Comparison of ENCODE assay signal across 9 mouse cellular contexts in the genomic region with DNA sequence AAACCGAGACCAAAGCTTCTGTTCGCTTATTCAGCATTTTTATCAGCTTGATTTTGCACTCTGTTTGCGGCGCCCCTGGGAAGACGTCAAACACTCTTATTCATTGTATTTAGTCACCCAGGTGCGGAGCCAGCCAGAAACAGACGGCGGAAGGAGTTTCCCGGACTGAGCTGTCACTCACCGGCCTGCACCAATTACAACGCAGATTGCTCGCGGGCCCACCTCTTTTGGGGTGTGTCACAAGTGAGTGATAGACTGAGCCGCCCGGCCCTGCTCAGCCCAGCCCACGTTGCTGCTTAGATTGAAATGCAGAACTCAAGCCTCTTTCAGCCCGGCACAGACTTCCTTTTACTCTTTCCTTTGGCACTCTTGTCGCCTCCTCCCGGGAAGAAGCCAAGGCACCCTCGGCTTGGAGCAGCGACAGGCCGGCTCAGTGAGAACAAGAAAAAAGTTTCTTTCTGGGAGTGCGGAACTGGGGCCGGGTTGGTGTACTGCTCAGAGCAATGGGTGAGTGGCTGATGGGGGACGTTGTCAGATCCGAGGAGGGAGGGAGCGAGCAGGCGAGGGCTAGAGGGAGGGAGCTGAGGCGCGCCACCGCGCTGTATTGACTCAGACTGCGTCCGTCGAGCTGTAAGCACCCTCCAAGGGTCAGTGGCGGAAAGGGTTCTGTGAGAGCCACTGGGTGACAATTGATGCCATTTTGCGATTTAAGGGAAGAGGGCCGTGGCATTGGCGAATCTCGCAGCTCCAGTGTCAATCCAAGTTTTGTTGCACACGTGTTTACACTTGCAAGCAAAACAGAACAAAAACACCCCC. TPM values are rescaled to one million over a fixed set of nuclear protein-coding genes. Genes with fewer than 3 reads are reported as not detected.
DNase-seq lines count a peak whose midpoint lies in the region; ATAC-seq and TF ChIP-seq lines count a peak whose summit lies in the region.
"Had no signal": no experiment of that assay in that cellular context is flagged by ENCODE, and none has a peak within 500 bp of the region (broad histone marks: within the 10 kb centered on the region; RNA-seq: fewer than 3 reads in every experiment).

No protein-coding gene starts in this region.

- H3K36me3 ChIP-seq in heart, embryonic 15.5 days, result no peaks in the 10 kb centered on the region
- no peaks in the 10 kb centered on the region for H3K36me3 ChIP-seq in kidney, postnatal 0 days (ENCODE audit: insufficient read depth, low read length)
- no peaks in the 10 kb centered on the region for H3K36me3 ChIP-seq in stomach, postnatal 0 days (ENCODE audit: control insufficient read depth, insufficient read depth, low read length)

- H3K9me3 ChIP-seq in heart, embryonic 15.5 days (replicated peaks), result no peaks in the 10 kb centered on the region
- H3K9me3 ChIP-seq in kidney, postnatal 0 days (replicated peaks; ENCODE audit: low read length), result no peaks in the 10 kb centered on the region
- H3K9me3 ChIP-seq in stomach, postnatal 0 days (ENCODE audit: control insufficient read depth, low read length), result no peaks in the 10 kb centered on the region

- peaks cover 49% of the 10 kb centered on the region for H3K4me1 ChIP-seq in heart, embryonic 15.5 days (replicated peaks)
- peaks cover 20% of the 10 kb centered on the region for H3K4me1 ChIP-seq in kidney, postnatal 0 days (replicated peaks; ENCODE audit: insufficient read depth, low read length)
- H3K4me1 ChIP-seq in stomach, postnatal 0 days (replicated peaks; ENCODE audit: control insufficient read depth, insufficient read depth), result no peaks in the 10 kb centered on the region

- DNase-seq in 3134 (ENCODE audit: extremely low read depth, insufficient read length, low spot score), result peak; percentile 89
- DNase-seq in adrenal gland, adult 18-20 months (ENCODE audit: low spot score in 2 of 2), result peak; percentile 37 to 54
- DNase-seq in kidney, postnatal 0 days (ENCODE audit: low spot score), result peak; percentile 78
- DNase-seq in lung, postnatal 25 days (ENCODE audit: low spot score), result peak; percentile 70
- peak; percentile 92 for DNase-seq in stomach, postnatal 0 days (ENCODE audit: low spot score)
- no peak for DNase-seq in right cerebral cortex, postnatal 14 days

- peak overlapping the region; percentile 46 for H3K4me3 ChIP-seq in heart, embryonic 15.5 days
- H3K4me3 ChIP-seq in kidney, postnatal 0 days (replicated peaks; ENCODE audit: low read depth, low read length), result peak overlapping the region; percentile 30
- H3K4me3 ChIP-seq in stomach, postnatal 0 days (ENCODE audit: low read depth, low read length), result peak overlapping the region; percentile 36

- H3K27ac ChIP-seq in heart, embryonic 15.5 days, result no peak overlapping the region
- H3K27ac ChIP-seq in kidney, postnatal 0 days, result no peak overlapping the region
- H3K27ac ChIP-seq in stomach, postnatal 0 days (replicated peaks), result peak overlapping the region; percentile 30; the same call in 1 of the 2 replicates

- no peak for TF ChIP-seq EP300 in stomach, postnatal 0 days (optimal IDR thresholded peaks at IDR 0.05)

- peak overlapping the region; percentile 80 for H3K4me2 ChIP-seq in heart, embryonic 15.5 days
- peak overlapping the region; percentile 55 for H3K4me2 ChIP-seq in kidney, postnatal 0 days (ENCODE audit: low read length)
- H3K4me2 ChIP-seq in stomach, postnatal 0 days (replicated peaks; ENCODE audit: low read depth), result peak overlapping the region; percentile 56

- WGBS in heart, embryonic 15.5 days, result under 1% methylated on average over 41 of the region's 41 CpGs
- WGBS in kidney, postnatal 0 days, result 1% methylated on average over 40 of the region's 41 CpGs
- under 1% methylated on average over 41 of the region's 41 CpGs for WGBS in stomach, postnatal 0 days

- no peak overlapping the region; the same call in 1 of the 2 replicates for H3K9ac ChIP-seq in heart, embryonic 15.5 days
- H3K9ac ChIP-seq in kidney, postnatal 0 days (ENCODE audit: low read depth, low read length), result no peak overlapping the region
- no peak overlapping the region for H3K9ac ChIP-seq in stomach, postnatal 0 days (ENCODE audit: low read length)

- no peak for TF ChIP-seq CTCF in kidney, postnatal 0 days (IDR thresholded peaks at IDR 0.05; ENCODE audit: low read depth)
- no peak for TF ChIP-seq CTCF in stomach, postnatal 0 days (IDR thresholded peaks at IDR 0.05; ENCODE audit: low read depth)

- peaks cover 98% of the 10 kb centered on the region for H3K27me3 ChIP-seq in heart, embryonic 15.5 days
- H3K27me3 ChIP-seq in kidney, postnatal 0 days (ENCODE audit: insufficient read depth, low read length), result peaks cover 89% of the 10 kb centered on the region
- peaks cover 42% of the 10 kb centered on the region for H3K27me3 ChIP-seq in stomach, postnatal 0 days (ENCODE audit: control insufficient read depth, insufficient read depth, low read length)

- 0 out of 2 replicates have a peak, but pooled peaks have one; percentile 21 for ATAC-seq in erythroid progenitor cell, adult 5-6 weeks (replicated peaks; ENCODE audit: low FRiP score, poor library complexity, severe bottlenecking)
- ATAC-seq in heart, embryonic 15.5 days (replicated peaks; ENCODE audit: insufficient number of reproducible peaks, insufficient read depth, low FRiP score, low read depth), result peak; percentile 86
- peak; percentile 93 for ATAC-seq in kidney, postnatal 0 days (replicated peaks; ENCODE audit: low FRiP score, low read depth)
- ATAC-seq in stomach, postnatal 0 days (ENCODE audit: low FRiP score, low TSS enrichment), result peak; percentile 98

RNA-seq across cellular contexts. Expression of a gene that starts 4.0 kb away (rescaled TPM):
- total RNA-seq in adrenal gland, adult 18-20 months (2021), result not detected
- not detected in 2 replicates for total RNA-seq in erythroid progenitor cell, adult 5-6 weeks (2015; ENCODE audit: low replicate concordance)
- total RNA-seq in erythroid progenitor cell, adult 5-6 weeks (2017; ENCODE audit: low replicate concordance), result 0.51 TPM in 1 of 2 replicates, not detected in the other
- 0.26 and 2.4 TPM in 2 replicates for polyA plus RNA-seq in heart, embryonic 15.5 days (2015; fragmentation: Nextera tagmentation; extraction: Ambion mirVana)
- polyA plus RNA-seq in kidney, postnatal 0 days (2015; fragmentation: Nextera tagmentation; extraction: Ambion mirVana), result 0.04 and 0.10 TPM in 2 replicates
- 1.0 and 1.3 TPM in 2 replicates for polyA plus RNA-seq in stomach, postnatal 0 days (2015; fragmentation: Nextera tagmentation; extraction: Ambion mirVana)
- polyA plus RNA-seq: cerebellum, adult 2 months had no signal

Comparison
In these comparisons a context has a peak if more than half of its experiments do, and no peak if none do; other contexts are left out.
1. ATAC-seq: peak in every context shown above with its lines; median percentile 98 in stomach, postnatal 0 days; 93 in kidney, postnatal 0 days; 86 in heart, embryonic 15.5 days; 21 in erythroid progenitor cell, adult 5-6 weeks.